Mouse (Mus musculus): ENCODE measurements around the gene Mtor. TPM values are rescaled to one million over a fixed set of nuclear protein-coding genes. Genes with fewer than 3 reads are reported as not detected.
A peak's percentile ranks its signal among the peaks of the same experiment; 100 is the strongest.

Mtor gene
- polyA plus RNA-seq, 1 experiment from 2014 or later: 15.4 TPM

- no peak for DNase-seq (ENCODE audit: low spot score)
- TF ChIP-seq EP300 (optimal IDR thresholded peaks at IDR 0.05): no peak
- TF ChIP-seq CTCF (IDR thresholded peaks at IDR 0.05; ENCODE audit: low read depth): no peak
- H3K4me1 ChIP-seq (replicated peaks; ENCODE audit: control insufficient read depth, insufficient read depth): no peaks in the 10 kb centered on the region
- no peak overlapping the region for H3K9ac ChIP-seq (ENCODE audit: low read length)
- peaks cover 47% of the 10 kb centered on the region for H3K36me3 ChIP-seq (ENCODE audit: control insufficient read depth, insufficient read depth, low read length)
- no peaks in the 10 kb centered on the region for H3K9me3 ChIP-seq (ENCODE audit: control insufficient read depth, low read length)
- no peak overlapping the region for H3K27ac ChIP-seq (replicated peaks)
- H3K27me3 ChIP-seq (ENCODE audit: control insufficient read depth, insufficient read depth, low read length): no peaks in the 10 kb centered on the region
- H3K4me2 ChIP-seq (replicated peaks; ENCODE audit: low read depth): no peak overlapping the region
- no peak for ATAC-seq (ENCODE audit: low FRiP score, low TSS enrichment)
- WGBS: 69% methylated on average over 2 of the region's 2 CpGs
- no peak overlapping the region for H3K4me3 ChIP-seq (ENCODE audit: low read depth, low read length)
Observed at GRCm38 (mm10) chr4:148481557-148482168, 33.3 kb downstream of the Mtor start.

GRCm38 (mm10) chr4:148484511-148484910 is 36.1 kb downstream of the Mtor start:
- peaks cover 54% of the 10 kb centered on the region for H3K36me3 ChIP-seq (ENCODE audit: control insufficient read depth, insufficient read depth, low read length)
- no peaks in the 10 kb centered on the region for H3K9me3 ChIP-seq (ENCODE audit: control insufficient read depth, low read length)
- DNase-seq (ENCODE audit: low spot score) (no peak), ATAC-seq (ENCODE audit: low FRiP score, low TSS enrichment) (no peak)
- TF ChIP-seq EP300 (optimal IDR thresholded peaks at IDR 0.05): no peak
- TF ChIP-seq CTCF (IDR thresholded peaks at IDR 0.05; ENCODE audit: low read depth): no peak
- 92% methylated on average over 12 of the region's 12 CpGs for WGBS
- H3K9ac ChIP-seq (ENCODE audit: low read length): no peak overlapping the region
- no peak overlapping the region for H3K4me3 ChIP-seq (ENCODE audit: low read depth, low read length)
- H3K4me2 ChIP-seq (replicated peaks; ENCODE audit: low read depth): no peak overlapping the region
- H3K4me1 ChIP-seq (replicated peaks; ENCODE audit: control insufficient read depth, insufficient read depth): no peaks in the 10 kb centered on the region
- H3K27ac ChIP-seq (replicated peaks): no peak overlapping the region
- H3K27me3 ChIP-seq (ENCODE audit: control insufficient read depth, insufficient read depth, low read length): no peaks in the 10 kb centered on the region

GRCm38 (mm10) chr4:148487841-148488240 is 39.4 kb downstream of the Mtor start:
- ATAC-seq (ENCODE audit: low FRiP score, low TSS enrichment) (no peak), DNase-seq (ENCODE audit: low spot score) (no peak)
- TF ChIP-seq EP300 (optimal IDR thresholded peaks at IDR 0.05) (no peak), CTCF (IDR thresholded peaks at IDR 0.05; ENCODE audit: low read depth) (no peak)
- Histone ChIP-seq H3K4me1 (replicated peaks; ENCODE audit: control insufficient read depth, insufficient read depth) (no peaks in the 10 kb centered on the region), H3K9ac (ENCODE audit: low read length) (no peak overlapping the region), H3K4me3 (ENCODE audit: low read depth, low read length) (no peak overlapping the region), H3K36me3 (ENCODE audit: control insufficient read depth, insufficient read depth, low read length) (peaks cover 46% of the 10 kb centered on the region), H3K9me3 (ENCODE audit: control insufficient read depth, low read length) (no peaks in the 10 kb centered on the region), H3K27ac (replicated peaks) (no peak overlapping the region), H3K4me2 (replicated peaks; ENCODE audit: low read depth) (no peak overlapping the region), H3K27me3 (ENCODE audit: control insufficient read depth, insufficient read depth, low read length) (no peaks in the 10 kb centered on the region)
- 53% methylated on average over 2 of the region's 2 CpGs for WGBS

GRCm38 (mm10) chr4:148490502-148490901 is 42.1 kb downstream of the Mtor start:
- TF ChIP-seq EP300 (optimal IDR thresholded peaks at IDR 0.05) (no peak), CTCF (IDR thresholded peaks at IDR 0.05; ENCODE audit: low read depth) (no peak)
- Histone ChIP-seq H3K4me2 (replicated peaks; ENCODE audit: low read depth) (no peak overlapping the region), H3K4me3 (ENCODE audit: low read depth, low read length) (no peak overlapping the region), H3K36me3 (ENCODE audit: control insufficient read depth, insufficient read depth, low read length) (peaks cover 31% of the 10 kb centered on the region), H3K9me3 (ENCODE audit: control insufficient read depth, low read length) (no peaks in the 10 kb centered on the region), H3K27ac (replicated peaks) (no peak overlapping the region), H3K27me3 (ENCODE audit: control insufficient read depth, insufficient read depth, low read length) (no peaks in the 10 kb centered on the region), H3K4me1 (replicated peaks; ENCODE audit: control insufficient read depth, insufficient read depth) (no peaks in the 10 kb centered on the region), H3K9ac (ENCODE audit: low read length) (no peak overlapping the region)
- no peak for ATAC-seq (ENCODE audit: low FRiP score, low TSS enrichment)
- WGBS: 38% methylated on average over 6 of the region's 6 CpGs
- no peak for DNase-seq (ENCODE audit: low spot score)

GRCm38 (mm10) chr4:148491448-148491847 is 43.0 kb downstream of the Mtor start:
- no peak overlapping the region for H3K9ac ChIP-seq (ENCODE audit: low read length)
- peaks cover 29% of the 10 kb centered on the region for H3K36me3 ChIP-seq (ENCODE audit: control insufficient read depth, insufficient read depth, low read length)
- no peak for DNase-seq (ENCODE audit: low spot score)
- TF ChIP-seq CTCF (IDR thresholded peaks at IDR 0.05; ENCODE audit: low read depth) (no peak), EP300 (optimal IDR thresholded peaks at IDR 0.05) (no peak)
- H3K27me3 ChIP-seq (ENCODE audit: control insufficient read depth, insufficient read depth, low read length): no peaks in the 10 kb centered on the region
- H3K9me3 ChIP-seq (ENCODE audit: control insufficient read depth, low read length): no peaks in the 10 kb centered on the region
- no peak overlapping the region for H3K4me2 ChIP-seq (replicated peaks; ENCODE audit: low read depth)
- H3K4me3 ChIP-seq (ENCODE audit: low read depth, low read length): no peak overlapping the region
- WGBS: 89% methylated on average over 7 of the region's 7 CpGs
- no peak for ATAC-seq (ENCODE audit: low FRiP score, low TSS enrichment)
- H3K27ac ChIP-seq (replicated peaks): no peak overlapping the region
- H3K4me1 ChIP-seq (replicated peaks; ENCODE audit: control insufficient read depth, insufficient read depth): no peaks in the 10 kb centered on the region

GRCm38 (mm10) chr4:148495160-148495559 is 46.7 kb downstream of the Mtor start:
- WGBS: 89% methylated on average over 6 of the region's 6 CpGs
- Histone ChIP-seq H3K27me3 (ENCODE audit: control insufficient read depth, insufficient read depth, low read length) (no peaks in the 10 kb centered on the region), H3K9ac (ENCODE audit: low read length) (no peak overlapping the region), H3K4me1 (replicated peaks; ENCODE audit: control insufficient read depth, insufficient read depth) (no peaks in the 10 kb centered on the region), H3K9me3 (ENCODE audit: control insufficient read depth, low read length) (no peaks in the 10 kb centered on the region), H3K4me2 (replicated peaks; ENCODE audit: low read depth) (no peak overlapping the region), H3K4me3 (ENCODE audit: low read depth, low read length) (no peak overlapping the region), H3K27ac (replicated peaks) (no peak overlapping the region), H3K36me3 (ENCODE audit: control insufficient read depth, insufficient read depth, low read length) (peaks cover 13% of the 10 kb centered on the region; the same call in 1 of the 2 replicates)
- TF ChIP-seq EP300 (optimal IDR thresholded peaks at IDR 0.05): no peak
- peak; percentile 20; the same call in 1 of the 2 replicates for TF ChIP-seq CTCF (IDR thresholded peaks at IDR 0.05; ENCODE audit: low read depth)
- DNase-seq (ENCODE audit: low spot score): no peak
- no peak for ATAC-seq (ENCODE audit: low FRiP score, low TSS enrichment)
